Mouse (Mus musculus) thymus, adult 2 months (tissue): ENCODE data around the gene Sox2. TPM values are rescaled to one million over a fixed set of nuclear protein-coding genes. Genes with fewer than 3 reads are reported as not detected.

Experiments
- DNase-seq: peaks from one replicate; pipeline ENCODE4 v3.0.0; 2021
- H3K27ac ChIP-seq: fragments of 200-500 bp; 2 replicates; pipeline ENCODE4 v1.5.1; 2012; ENCODE audit warnings: low read length, control low read depth; ENCODE audit not compliant: control insufficient read depth, insufficient read depth
- H3K27me3 ChIP-seq: fragments of 200-500 bp; 2 replicates; pipeline ENCODE4 v1.6.1; 2012; ENCODE audit warnings: mild to moderate bottlenecking, low read length, moderate library complexity, mixed read lengths; ENCODE audit not compliant: control insufficient read depth, insufficient read depth
- H3K36me3 ChIP-seq: fragments of 200-500 bp; 2 replicates; pipeline ENCODE4 v1.6.1; 2012; ENCODE audit warnings: mild to moderate bottlenecking, low read length, moderate library complexity; ENCODE audit not compliant: control insufficient read depth, insufficient read depth
- H3K4me1 ChIP-seq: fragments of 200-500 bp; replicated peaks from 2 replicates; pipeline ENCODE4 v1.6.1; 2012; ENCODE audit warnings: low read length; ENCODE audit not compliant: control insufficient read depth, insufficient read depth
- H3K4me3 ChIP-seq: fragments of 200-500 bp; 2 replicates; pipeline ENCODE4 v1.5.1; 2012; ENCODE audit warnings: mild to moderate bottlenecking, low read length, control low read depth, moderate library complexity; ENCODE audit not compliant: control insufficient read depth, insufficient read depth
- CTCF ChIP-seq: fragments of 200-500 bp; IDR thresholded peaks from 2 replicates; pipeline ENCODE4 v1.5.1; 2012; ENCODE audit warnings: mild to moderate bottlenecking, control low read depth, low read length, moderate library complexity, borderline replicate concordance; ENCODE audit not compliant: control insufficient read depth, poor library complexity, insufficient read depth; ENCODE audit errors: extremely low read depth
- POLR2A ChIP-seq: fragments of 200-500 bp; IDR thresholded peaks from 2 replicates; pipeline ENCODE4 v1.6.1; 2012; ENCODE audit warnings: mild to moderate bottlenecking, low read length, control low read depth, moderate library complexity; ENCODE audit not compliant: control insufficient read depth, poor library complexity, insufficient read depth; ENCODE audit errors: extremely low read depth
- WGBS: fragments of 180-500 bp; shearing (Covaris S2); methylation state at CpG from one replicate; pipeline ENCODE4 v1.1.7; 2018; 5-methylcytosine and 5-hydroxymethylcytosine counted together
- polyA plus RNA-seq: library from polyadenylated mRNA; depleted of rRNA; stranded (reverse); fragments of >200 nt; gene quantifications from 2 replicates; pipeline ENCODE4 v1.2.3, GENCODE M21; 2012

Sox2 gene
- polyA plus RNA-seq, 1 experiment: 0.19 TPM

DNA sequence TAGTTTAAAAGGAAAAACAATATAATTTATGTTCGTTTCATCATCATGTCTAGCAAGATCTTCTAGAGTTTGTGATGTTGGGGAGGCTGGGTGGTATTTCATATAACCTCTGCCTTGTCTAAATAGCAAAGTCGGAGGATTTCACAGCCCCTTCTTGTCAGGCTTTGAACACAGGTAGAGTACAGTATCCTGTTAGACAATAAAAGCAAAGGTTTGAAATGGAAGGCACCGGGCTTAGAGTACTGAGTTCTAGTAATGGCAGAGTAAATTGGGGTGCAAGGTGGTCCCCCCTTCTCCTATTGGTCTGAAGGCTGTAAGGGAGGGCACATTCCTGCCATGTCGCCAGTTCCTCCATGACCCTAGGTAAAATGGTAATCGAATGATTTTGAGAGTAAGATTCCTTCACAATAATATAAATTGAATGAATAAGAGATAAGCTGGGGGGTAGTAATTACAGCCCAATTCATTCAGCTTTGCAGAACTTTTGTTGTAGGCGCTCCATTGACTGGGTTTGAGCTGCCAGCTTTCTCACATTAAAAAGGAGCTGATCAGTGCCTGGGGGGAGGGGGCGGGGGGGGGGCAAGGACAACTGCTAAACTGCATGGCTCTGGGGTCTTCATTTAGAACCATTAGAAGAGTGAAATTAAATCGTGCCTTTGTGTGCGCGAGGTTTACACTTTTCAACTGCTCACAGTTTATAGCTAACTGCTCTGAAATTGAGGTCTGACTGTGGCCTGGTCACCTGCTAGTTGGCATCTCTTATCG lies 5.3 kb downstream of the Sox2 start:
- no peaks in the 10 kb centered on the region for H3K36me3 ChIP-seq
- no peak overlapping the region for H3K4me3 ChIP-seq
- H3K4me1 ChIP-seq: no peaks in the 10 kb centered on the region
- no peak for TF ChIP-seq CTCF
- TF ChIP-seq POLR2A: no peak
- peaks cover 16% of the 10 kb centered on the region; the same call in 1 of the 2 replicates for H3K27me3 ChIP-seq
- 28% methylated on average over 11 of the region's 11 CpGs for WGBS
- H3K27ac ChIP-seq: no peak overlapping the region
- DNase-seq: no peak

GRCm38 (mm10) chr3:34656153-34656552 lies 5.9 kb downstream of the Sox2 start:
- Histone ChIP-seq H3K4me1 (no peaks in the 10 kb centered on the region), H3K4me3 (no peak overlapping the region), H3K27me3 (peaks cover 13% of the 10 kb centered on the region; the same call in 1 of the 2 replicates), H3K27ac (no peak overlapping the region), H3K36me3 (no peaks in the 10 kb centered on the region)
- no peak for DNase-seq
- WGBS: 9% methylated on average over 3 of the region's 3 CpGs
- no peak for TF ChIP-seq CTCF
- TF ChIP-seq POLR2A: no peak

- Histone ChIP-seq H3K27me3 (peaks cover 13% of the 10 kb centered on the region; the same call in 1 of the 2 replicates), H3K36me3 (no peaks in the 10 kb centered on the region), H3K4me3 (no peak overlapping the region), H3K27ac (no peak overlapping the region), H3K4me1 (no peaks in the 10 kb centered on the region)
- no peak for DNase-seq
- TF ChIP-seq CTCF (no peak), POLR2A (no peak)
- 11% methylated on average over 23 of the region's 23 CpGs for WGBS
These were observed 6.9 kb downstream of the Sox2 start for GRCm38 (mm10) chr3:34656813-34657700.

GRCm38 (mm10) chr3:34657701-34658090 lies 7.5 kb downstream of the Sox2 start:
- DNase-seq: no peak
- H3K27me3 ChIP-seq: peaks cover 13% of the 10 kb centered on the region; the same call in 1 of the 2 replicates
- H3K4me1 ChIP-seq: no peaks in the 10 kb centered on the region
- H3K4me3 ChIP-seq: no peak overlapping the region
- no peaks in the 10 kb centered on the region for H3K36me3 ChIP-seq
- no peak overlapping the region for H3K27ac ChIP-seq
- TF ChIP-seq CTCF (no peak), POLR2A (no peak)
- 44% methylated on average over 2 of the region's 2 CpGs for WGBS

DNA sequence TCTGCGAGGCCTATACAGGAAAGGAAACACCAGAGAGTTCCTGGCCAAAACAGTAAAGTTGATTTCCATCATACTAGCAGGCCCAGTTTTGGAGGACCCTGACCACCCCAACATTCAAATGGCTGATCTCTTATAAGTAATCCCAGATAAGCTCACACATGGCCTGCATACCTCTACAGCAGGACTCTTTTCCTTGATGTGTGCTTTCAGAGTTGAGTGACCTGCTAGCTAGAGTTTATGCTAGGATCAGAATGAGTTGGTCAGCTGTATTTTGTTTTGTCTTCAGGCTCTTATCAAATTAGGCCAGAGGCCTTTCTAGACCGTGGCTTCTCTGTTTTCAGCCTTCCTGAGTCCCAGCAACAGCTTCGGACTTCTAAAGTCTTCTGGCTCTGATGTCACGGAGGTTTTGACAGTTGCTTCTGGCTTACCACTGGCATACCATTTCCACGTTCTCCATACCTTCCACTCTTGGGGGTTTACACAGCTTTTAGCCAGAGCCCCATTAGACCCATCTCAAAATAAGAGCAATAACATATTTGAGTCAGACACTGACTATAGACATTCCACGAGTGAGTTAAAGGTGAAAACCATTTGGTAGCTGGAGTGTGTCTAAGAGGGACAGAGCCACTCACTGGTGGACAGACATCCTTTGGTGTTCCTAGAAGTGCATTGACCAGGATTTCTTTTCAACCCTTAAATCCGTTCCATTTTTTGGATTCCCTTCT lies 8.2 kb downstream of the Sox2 start:
- Histone ChIP-seq H3K27me3 (peaks cover 14% of the 10 kb centered on the region; the same call in 1 of the 2 replicates), H3K36me3 (no peaks in the 10 kb centered on the region), H3K4me3 (no peak overlapping the region), H3K4me1 (no peaks in the 10 kb centered on the region), H3K27ac (no peak overlapping the region)
- DNase-seq: no peak
- 58% methylated on average over 7 of the region's 7 CpGs for WGBS
- TF ChIP-seq POLR2A (no peak), CTCF (no peak)
